Mouse (Mus musculus) embryo, embryonic 11.5 days (tissue): ENCODE data around the gene Arhgef3.

Experiments
- DNase-seq: peaks from one replicate; pipeline ENCODE4 v3.0.0-alpha.2; 2012; ENCODE audit warnings: low read depth, low spot score

Arhgef3 gene

DNA sequence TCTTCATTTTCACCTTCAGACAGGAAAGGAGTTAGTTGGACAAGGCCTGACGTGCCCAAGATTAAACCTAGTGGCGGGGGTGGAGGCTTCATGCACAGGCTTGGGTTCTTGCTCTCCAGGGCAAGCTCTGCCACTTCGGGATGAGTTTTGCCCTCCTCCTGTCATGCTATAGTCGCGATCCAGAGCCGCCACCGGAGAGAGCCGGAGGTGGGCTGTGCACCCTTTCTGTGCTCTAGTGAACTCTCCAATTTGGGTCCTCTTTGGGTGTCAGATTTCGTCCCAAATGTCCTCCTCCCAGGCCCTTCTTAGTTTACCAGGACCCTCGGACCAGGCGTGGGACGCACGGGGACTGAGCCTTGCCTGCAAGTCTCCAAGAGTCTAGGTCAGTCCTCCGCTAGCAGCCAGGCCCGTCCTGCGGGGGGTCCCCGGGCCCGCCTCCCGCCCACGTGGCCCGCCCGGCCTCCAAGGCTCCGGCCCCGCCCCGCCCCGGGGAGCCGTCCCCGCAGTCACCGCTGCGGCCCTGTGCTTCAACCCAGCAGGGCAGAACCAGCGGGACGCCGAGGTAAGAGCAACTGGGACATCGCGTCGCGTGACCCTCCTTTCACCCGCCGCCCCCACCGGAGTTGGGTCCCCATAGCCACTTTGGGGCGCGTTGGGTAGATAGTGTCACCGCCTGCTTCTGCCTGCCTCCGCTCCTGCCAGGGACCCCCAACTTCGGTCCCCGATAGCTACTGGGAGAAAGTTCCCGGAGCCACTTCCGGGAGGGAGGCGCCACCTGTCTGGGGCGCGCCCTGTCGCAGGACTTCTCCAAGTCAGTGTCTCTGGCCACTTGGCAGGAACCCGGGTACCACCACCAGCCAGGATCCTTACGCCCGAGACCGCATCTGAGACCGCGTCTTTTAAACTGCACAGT lies at the start of gene Arhgef3:
TSS of gene Arhgef3 (plus strand) at position 538 of the 913 bp plus-strand sequence.
- DNase-seq: no peak

- no peak for DNase-seq
These were observed 48.3 kb upstream of the Arhgef3 start for GRCm38 (mm10) chr14:27066171-27066929.

GRCm38 (mm10) chr14:27067866-27068271 lies 46.8 kb upstream of the Arhgef3 start:
- no peak for DNase-seq

DNA sequence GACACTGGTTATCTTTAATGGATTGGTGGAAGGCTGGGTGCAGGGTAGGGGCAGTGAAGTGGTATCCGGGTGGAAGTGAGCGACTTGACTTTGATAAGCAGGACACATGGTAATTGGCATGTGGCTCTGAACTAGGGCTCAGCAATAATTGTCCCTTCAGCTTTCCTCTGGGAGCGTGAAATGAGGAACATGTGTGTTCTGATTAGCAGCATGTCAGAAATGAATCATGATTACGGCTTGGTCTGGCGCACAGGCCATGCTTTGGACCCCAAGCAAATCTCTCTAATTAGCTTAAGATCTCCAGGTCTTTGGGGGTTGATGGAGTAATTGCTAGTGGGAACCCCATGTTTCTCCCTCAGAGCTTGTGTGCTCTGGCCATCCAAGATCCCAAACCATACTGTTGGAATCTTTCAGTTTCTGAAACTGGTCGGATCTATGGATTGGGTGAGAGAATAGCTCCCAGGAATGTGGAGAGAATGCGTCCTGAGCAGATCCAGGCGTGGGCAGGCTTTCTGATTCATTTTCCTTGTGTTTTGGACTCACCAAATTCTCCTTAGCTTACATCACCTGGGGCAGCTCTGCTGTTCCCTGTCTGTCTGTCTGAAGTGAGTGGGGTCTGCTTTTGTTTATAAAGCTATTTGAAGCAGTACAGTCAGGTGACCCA lies 45.1 kb upstream of the Arhgef3 start:
- no peak for DNase-seq

GRCm38 (mm10) chr14:27070128-27070527 lies 44.6 kb upstream of the Arhgef3 start:
- no peak for DNase-seq

DNA sequence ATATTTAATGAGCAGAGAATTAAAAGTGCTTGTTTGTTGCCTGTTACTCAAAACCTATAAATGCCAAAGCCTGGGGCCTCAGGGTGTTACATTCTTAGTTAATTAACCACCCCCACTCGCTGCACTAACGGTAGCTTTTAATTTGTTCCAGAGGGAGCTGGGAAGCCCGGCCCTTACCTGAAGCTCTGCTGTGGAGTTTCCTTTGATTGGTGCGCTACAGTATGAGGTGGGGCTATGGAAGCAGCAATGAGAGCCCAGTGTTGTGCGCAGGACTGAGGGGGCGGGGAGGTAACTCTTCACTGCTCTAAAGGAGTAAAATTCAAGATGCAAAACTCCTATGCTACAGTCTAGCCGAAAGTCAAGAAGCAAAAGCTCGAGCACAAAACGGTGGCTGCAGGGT lies 43.9 kb upstream of the Arhgef3 start:
- no peak for DNase-seq

GRCm38 (mm10) chr14:27071985-27072384 lies 42.7 kb upstream of the Arhgef3 start:
- no peak for DNase-seq

DNA sequence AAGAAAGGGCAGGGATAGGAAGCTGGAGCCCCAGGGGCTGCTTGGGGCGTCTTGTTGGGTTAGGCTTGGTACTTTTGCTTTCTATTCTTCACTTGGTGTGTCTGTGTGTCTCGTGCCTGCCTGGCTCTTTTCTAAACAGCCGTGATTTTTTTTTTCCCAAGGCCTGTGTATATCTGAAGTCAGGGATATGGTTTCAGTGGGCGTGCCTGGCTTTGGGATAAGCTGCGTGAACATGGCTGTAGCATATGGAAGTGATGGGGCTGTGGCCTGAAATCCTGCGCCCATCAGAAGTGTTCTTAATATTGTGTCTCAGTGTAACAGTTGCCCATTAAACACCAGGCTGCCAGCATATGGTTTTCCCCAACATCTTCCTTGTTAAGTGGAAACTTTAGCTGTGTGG lies 39.6 kb upstream of the Arhgef3 start:
- DNase-seq: no peak

GRCm38 (mm10) chr14:27075909-27076521 lies 38.7 kb upstream of the Arhgef3 start:
- no peak for DNase-seq

DNA sequence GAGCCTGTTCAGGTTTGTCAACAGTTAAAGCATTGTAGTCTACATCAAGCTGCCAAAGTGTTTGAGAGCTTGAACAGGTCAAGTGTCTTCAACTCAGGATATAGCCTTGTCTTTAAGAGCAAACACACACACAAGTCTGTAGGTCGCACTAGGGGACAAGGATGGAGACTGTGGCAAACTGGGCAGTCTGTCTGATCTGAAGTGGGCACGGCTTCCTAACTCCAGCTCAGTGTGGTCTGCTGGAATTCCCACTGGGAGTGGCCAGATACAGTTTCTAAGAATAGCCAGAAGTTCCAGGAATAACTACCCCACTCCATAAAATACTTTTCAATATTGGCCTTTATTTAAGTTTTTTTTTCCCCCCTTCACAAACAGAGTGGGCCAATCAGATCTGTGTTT lies 38.2 kb upstream of the Arhgef3 start:
- no peak for DNase-seq

- DNase-seq: no peak
These were observed 33.0 kb upstream of the Arhgef3 start for GRCm38 (mm10) chr14:27081536-27082275.

DNA sequence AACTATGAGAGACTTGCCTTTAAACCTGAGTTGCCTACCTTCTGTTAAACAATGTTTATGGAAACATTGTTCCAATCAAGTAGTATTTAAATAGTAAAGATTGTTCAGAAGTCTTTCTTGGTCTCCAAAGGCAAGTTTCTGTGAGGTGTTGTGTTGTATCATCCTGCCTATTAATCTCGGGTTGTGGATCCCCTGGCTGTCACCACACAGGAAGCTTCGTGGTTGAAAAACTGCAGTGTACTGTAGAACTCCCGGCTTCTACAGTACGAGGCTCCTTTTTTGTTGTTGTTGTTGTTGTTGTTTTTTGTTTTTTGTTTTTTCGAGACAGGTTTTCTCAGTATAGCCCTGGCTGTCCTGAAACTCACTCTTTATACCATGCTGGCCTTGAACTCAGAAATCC lies 29.2 kb upstream of the Arhgef3 start:
- DNase-seq: no peak

DNA sequence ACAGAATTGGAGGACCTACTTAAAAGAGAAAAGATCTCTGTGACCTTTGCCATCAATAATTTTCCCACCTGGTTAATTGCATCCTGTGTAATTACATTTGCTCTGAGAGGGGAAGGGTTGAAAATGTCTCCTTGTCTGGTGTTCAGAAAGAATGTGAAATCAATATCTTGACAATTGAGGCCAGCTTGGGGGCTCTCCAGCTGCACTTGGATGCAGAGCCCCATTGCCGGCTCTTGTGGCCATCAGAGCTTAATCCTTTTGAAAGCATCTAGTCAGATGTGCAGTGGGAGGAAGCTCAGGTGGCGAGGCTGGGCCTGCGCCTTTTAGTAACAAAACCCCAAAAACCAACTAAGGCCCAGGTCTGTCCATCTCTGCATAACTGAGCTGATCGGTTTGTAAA lies 28.7 kb upstream of the Arhgef3 start:
- no peak for DNase-seq

DNA sequence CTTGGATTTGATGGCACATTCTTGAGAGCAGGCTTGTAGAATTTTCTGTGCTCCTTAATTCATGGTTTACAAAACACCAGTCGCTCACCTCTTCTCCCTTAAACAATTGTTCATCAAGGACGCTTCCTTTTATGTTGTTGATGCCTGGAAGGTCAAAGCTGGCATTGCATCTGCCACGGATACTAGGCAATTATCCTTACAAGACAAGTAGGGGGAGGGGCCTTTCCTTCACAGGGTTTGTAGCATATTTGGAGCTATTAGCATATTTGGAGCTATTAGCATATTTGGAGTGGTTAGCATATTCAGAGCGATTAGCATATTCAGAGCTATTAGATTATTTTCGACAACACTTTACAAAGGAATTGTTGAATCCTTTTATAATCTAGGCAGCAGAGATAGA lies 20.5 kb upstream of the Arhgef3 start:
- no peak for DNase-seq

GRCm38 (mm10) chr14:27096133-27096532 lies 18.6 kb upstream of the Arhgef3 start:
- DNase-seq: no peak

GRCm38 (mm10) chr14:27096779-27097178 lies 17.9 kb upstream of the Arhgef3 start:
- peak; percentile 75 for DNase-seq

GRCm38 (mm10) chr14:27101735-27102134 lies 13.0 kb upstream of the Arhgef3 start:
- no peak for DNase-seq

GRCm38 (mm10) chr14:27102720-27103119 lies 12.0 kb upstream of the Arhgef3 start:
- DNase-seq: no peak

DNA sequence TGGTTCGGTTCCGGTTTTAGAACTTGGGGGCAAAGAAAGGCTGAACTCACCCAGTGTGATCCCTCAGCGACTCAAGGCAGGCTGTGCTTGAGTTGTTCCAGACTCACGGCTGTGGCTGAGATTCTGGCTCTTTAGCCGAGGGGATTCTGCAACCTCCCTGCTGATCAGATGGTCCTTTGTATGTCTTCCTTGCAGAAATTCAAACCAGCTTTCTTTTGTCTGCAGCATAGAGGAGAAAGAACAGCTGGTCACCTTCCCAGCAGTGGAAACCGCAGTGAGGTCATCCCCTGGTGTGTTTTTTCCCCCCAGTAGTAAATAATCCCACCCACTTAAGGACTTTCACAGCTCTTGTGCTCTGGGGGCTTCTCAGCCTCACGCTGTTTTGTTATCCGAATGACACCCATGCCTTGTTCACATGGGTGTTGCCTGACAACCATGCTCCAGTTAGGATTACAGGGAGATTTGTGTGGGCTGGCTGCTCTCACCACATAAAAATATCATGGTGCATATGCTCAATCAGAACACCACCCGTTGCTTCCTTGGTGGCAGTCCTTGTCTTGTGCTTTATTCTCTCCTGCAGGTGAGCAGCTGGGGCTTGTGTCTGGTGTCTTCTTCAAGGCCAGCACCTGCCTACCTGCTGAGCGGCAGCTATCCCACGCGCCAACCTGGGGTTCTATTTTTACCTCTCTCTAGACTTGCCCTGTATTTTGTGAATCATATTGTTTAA lies 8.8 kb upstream of the Arhgef3 start:
- DNase-seq: no peak

GRCm38 (mm10) chr14:27108748-27109504 lies 5.8 kb upstream of the Arhgef3 start:
- DNase-seq: no peak
